Mouse (Mus musculus) thymus, postnatal 10 days (tissue): Measurements from ENCODE around the gene Calcoco2.

Source experiments
- DNase-seq, 2 experiments: peaks; one replicate each; pipeline ENCODE4 v3.0.0; 2021; ENCODE audit warnings: low spot score in 2 of 2

Gene Calcoco2

DNA sequence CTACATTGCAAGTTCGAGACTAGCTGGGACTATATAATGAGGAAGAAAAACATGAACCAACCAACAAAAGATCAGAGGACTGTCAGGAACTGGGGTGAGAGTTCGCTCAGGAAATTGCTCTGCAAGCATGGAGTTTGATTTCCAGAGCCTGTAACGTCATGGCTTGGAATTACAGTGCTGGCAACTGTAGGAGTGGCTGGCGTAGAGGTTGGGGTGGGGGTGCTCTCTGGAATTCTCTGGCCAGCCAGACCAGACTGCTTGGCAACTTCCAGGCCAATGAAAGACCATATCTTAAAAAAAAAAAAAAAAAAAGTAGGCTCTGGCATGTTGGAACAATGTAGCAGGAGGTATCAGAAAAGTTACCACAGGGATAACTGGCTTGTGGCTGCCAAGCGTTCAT is 31.0 kb downstream of the Calcoco2 start:
- no peak for DNase-seq

DNA sequence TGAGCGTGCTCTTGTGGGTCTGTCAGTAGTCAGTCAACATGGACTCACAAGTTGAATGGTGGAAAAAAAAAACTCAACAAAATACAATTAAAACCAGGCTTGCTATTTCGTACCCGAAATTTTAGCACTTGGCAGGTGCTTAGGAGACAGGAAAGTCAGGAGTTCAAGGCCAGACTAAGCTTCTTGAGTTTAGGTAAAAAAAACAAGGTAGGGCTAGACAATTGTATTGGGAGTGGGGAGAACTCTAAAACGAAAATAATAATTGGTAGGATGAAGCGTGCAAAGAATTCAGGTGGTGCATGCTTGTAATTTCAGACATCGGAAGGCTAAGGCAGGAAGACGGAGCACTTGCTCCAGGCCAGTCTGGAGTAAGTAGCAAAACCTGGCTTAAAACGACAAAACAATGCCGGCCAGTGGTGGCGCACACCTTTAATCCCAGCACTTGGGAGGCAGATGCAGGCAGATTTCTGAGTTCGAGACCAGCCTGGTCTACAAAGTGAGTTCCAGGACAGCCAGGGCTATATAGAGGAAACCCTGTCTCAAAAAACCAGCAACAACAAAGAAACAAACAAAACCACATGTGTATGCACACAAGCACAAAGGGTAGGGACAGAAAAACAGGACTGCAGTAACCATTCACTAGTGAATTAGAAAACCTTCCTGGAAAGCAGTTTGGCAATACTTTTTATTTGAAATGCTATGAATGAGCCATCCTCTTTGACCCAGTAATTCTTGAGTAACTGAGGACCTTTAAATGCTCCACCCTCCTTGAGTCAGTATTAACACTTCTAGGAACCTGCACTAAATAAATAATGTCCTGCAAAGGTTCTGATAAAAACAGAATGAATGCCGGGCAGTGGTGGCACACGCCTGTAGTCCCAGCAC is 35.3 kb downstream of the Calcoco2 start:
- DNase-seq = no peak

GRCm38 (mm10) chr11:96075509-96076220 is 36.1 kb downstream of the Calcoco2 start, which contains the start of gene Atp5g1:
Gene Atp5g1, minus strand, starts transcription at chr11:96075670.
- DNase-seq = peak; percentile 94 to 99

- peak in 1 of 2 experiments; percentile 11 for DNase-seq
Observed at GRCm38 (mm10) chr11:96075177-96075508, 36.6 kb downstream of the Calcoco2 start.

DNA sequence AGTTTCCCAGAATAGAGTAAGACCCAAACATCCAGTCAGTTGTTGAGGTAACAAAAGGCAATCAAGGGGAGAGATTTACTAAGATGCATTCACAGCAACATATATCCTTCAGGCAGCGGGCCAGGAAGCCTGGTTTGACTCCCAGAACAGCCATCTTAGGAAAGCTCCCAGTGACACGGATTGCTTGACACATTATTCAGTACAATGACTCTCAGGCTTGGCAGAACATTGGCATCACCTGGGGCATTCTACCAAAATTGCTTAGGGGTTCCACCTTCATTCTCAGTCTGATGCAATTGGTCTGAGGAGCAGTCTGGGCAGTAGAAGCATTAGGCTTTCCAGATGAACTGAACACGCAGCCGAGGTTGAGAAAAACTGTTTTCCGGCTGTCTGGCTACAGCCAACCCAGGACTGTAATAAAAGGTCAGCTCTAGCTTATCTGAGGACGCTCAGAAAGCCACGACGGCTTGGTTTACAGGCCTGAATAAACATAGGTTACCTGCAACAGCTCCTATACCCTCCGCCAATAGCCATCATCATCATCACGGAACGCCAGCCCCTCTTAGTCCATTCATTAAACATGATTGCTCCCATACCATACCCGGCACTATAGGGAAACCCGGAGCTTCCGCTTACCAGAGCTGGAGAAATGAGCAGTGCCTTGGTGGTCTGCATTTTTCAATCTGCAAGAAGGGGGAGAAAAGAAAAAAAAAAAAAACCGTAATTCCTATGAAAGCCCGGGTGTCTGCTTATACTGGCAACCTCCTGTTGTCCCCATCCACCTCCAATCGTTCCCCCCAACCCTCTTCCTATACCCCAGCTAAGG is 37.2 kb downstream of the Calcoco2 start:
- DNase-seq = no peak

DNA sequence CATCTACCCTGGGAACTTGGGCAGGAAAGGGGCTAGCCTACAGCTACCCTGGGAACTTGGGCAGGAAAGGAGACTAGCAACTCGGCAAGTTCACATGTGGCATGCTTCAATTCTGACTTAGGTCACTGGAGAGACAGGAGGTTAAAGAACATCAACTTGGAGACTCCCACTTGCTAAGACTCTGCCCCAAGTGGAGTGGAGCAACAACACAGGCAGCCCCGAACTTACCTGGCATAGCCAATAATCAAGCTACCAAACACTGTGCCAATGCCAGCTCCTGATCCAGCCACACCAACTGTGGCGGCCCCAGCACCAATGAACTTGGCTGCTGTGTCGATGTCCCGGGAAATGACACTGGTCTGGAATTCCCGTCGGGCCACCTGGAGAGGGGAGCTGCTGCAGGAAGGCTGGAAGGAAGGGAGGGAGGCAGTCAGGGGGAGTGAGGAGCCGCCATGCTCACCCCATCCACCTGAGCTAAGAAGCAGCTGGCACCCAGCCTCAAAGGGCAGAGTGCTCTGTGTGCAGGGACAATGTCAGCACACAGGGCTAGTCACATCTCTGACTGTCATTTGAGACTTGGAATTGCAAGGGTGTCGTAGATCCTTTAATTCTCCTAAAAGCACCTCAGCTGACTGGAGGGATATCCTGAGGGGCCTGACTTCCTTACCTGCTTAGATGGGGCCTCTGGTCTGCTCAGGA is 38.3 kb downstream of the Calcoco2 start:
- no peak for DNase-seq

DNA sequence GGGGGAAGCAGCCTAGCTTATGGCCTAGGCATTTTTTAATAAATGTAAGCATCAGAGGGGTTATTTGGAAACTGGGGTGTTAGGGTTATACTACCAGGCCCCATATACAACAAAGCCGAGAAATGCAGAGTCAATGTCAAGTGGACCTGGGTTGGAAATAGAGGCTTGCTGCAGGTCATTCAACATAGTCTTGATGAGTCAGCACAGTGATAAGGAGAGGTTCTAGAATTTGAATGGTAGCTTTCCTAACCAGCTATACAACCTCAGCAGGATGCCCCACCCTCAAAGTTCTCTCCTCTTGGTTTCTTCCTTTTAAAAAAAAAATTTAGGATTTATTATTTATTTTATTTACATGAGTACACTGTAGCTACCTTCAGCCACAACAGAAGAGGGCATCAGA is 40.8 kb downstream of the Calcoco2 start:
- no peak for DNase-seq

GRCm38 (mm10) chr11:96070353-96070752 is 41.4 kb downstream of the Calcoco2 start:
- no peak for DNase-seq

DNA sequence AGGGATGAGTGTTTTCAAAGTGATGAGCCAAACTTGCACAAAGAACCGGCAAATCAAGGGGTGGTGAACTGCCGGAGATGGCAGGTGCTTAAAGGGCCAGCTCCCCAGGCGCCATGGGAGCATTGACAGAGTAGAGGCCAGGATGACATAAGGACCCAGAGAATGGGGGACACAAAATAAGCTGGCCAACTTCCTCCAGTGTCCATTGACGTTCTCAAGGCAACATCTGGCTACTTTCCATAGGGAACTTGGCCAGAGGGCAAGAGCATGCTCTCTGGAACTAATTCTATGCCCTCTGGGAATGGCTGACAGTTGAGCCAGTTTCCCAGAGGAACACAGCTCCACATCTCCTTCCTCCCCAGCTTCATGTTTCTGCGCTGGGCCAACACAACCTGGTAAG is 43.5 kb downstream of the Calcoco2 start:
- no peak for DNase-seq

DNA sequence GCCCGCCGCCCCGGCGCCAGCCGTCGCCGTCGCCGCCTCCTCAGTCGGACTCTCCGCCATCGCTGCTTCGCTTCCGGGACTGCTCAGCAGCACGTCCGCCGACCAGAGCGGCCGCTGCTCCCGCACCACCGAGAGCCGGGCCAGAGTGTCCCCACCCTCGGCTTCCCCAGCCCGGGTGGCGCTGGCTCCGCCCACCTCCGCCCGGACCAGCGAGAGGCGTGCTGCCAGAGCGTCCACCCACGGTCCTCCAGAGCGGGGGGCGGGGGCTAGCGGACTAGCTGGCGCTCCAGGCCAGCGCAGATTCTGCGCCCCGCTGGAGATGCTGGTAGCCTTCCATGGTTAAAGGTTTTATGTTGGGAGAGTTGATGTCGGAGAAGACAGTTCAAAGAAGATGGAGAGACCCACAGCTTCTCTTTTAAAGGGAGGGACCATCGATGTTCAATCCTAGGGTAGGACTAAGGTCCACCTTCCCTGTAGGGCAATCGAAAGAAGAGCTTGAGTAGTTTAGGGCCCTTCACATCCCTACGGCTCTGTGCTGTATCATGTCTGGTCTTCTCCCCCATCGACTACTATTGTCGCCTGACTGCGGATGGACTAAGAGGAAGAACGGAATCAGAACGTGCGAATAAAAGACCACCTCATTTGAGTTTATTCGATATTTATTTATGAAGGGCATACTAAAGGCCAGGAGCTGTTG is 46.4 kb downstream of the Calcoco2 start, which contains the start of gene Ube2z:
Gene Ube2z (minus strand): TSS at position 174 of the 697 bp plus-strand sequence.
- peak; percentile 94 to 95 for DNase-seq

GRCm38 (mm10) chr11:96064521-96065214 is 47.1 kb downstream of the Calcoco2 start:
- peak; percentile 57 to 58 for DNase-seq

GRCm38 (mm10) chr11:96058309-96058708 is 53.5 kb downstream of the Calcoco2 start:
- DNase-seq = no peak

- DNase-seq = no peak
Observed at GRCm38 (mm10) chr11:96050854-96051253, 60.9 kb downstream of the Calcoco2 start.

DNA sequence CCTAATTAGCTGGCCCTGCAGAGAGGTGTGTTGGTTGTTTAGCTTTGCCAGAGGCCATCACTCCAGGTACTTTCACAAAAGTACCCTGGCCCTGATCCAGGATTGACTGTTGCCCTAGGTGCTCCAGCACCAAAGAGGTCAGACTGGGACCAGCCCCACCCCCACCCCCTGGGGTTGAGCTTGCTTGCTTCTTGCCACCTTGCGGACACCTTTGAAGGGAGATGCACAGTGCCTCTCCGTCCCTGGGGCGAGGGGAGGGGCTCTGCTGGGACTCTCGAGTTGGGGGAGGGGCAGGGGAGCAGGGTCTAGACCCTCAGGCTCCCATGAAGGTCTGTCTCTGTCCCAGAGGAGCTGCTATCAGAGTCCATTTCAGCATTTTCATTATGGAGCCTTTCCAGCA is 61.8 kb downstream of the Calcoco2 start:
- no peak for DNase-seq
